Mouse (Mus musculus): ENCODE results near the gene Sec14l1. TPM values are rescaled to one million over a fixed set of nuclear protein-coding genes. Genes with fewer than 3 reads are reported as not detected.
A peak's percentile ranks its signal among the peaks of the same experiment; 100 is the strongest.

The Sec14l1 gene
- total RNA-seq, 2 experiments from 2014 or later: 235 to 245 TPM

DNA sequence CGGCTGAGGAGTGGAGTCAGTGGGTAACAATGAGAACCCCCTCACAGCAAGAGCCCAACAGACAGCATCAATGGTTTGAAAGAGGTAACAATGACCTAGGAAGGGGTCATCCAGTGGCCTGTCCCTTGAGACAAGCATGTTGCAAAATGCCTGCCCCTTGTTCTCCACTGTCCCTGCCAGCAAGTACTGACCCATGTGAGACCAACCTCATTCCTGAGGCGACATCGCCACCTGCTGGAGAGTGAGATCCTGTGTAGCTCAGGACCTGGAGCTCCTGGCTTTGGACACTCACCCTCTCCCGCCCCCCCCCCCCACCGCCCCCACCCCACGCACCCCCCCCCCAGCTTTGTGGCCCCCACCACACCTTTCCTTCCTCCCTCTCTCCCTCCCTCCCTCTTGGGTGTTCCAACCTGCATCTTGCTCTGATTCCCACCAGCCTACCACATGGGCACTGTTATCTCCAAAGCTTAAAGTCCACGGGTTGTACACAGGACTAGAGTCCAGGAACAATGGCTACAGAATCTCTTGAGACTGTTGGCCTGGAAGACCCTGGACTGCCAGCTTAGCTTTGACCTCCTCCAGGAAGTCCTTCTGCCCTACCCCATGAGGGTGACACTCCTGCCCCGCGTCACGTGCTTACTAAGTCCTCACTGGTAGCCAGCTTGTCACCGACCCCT, 62.5 kb downstream of the Sec14l1 start:
- peak; percentile 71 to 93 for DNase-seq (ENCODE audit: low spot score in 2 of 2)

DNA sequence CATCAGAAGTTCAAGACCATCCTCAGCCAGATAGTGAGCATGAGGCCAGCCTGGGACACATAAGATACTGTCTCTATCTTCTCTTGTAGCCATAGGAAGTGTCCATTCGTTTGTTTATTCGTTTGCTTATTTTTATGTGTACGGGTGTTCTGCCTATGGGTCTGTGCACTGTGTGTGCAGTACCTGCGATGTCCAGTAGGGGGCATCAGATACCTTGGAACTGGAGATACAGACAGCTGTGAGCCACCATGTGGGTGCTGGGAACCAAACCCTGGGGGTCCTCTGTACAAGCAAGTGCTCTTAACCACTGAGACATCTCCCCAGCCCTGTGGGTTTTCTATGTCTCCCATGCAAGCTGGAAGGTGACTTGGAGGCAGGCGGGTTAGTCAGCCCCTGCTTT, 64.9 kb downstream of the Sec14l1 start:
- DNase-seq (ENCODE audit: low spot score in 2 of 2): no peak

DNA sequence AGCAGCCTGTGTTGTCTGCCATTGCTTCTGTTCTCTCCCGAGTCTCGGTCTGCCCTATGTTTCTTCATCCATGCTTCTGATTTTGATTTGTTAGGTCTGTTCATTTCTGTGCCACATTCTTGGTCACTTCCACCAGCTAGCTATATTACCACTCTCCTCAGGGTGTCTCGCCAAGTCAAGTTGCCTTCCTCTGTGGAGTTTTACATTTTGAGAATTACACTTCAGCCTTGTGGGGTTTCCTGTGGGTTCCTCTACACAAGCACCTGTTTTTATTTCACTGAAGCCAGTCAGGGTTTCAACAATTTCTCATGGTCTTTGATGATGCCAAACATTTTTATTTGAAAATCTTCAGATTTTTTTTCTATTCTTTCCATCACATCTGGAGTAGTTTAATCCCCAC, 67.8 kb downstream of the Sec14l1 start:
- no peak for DNase-seq (ENCODE audit: low spot score in 2 of 2)

DNA sequence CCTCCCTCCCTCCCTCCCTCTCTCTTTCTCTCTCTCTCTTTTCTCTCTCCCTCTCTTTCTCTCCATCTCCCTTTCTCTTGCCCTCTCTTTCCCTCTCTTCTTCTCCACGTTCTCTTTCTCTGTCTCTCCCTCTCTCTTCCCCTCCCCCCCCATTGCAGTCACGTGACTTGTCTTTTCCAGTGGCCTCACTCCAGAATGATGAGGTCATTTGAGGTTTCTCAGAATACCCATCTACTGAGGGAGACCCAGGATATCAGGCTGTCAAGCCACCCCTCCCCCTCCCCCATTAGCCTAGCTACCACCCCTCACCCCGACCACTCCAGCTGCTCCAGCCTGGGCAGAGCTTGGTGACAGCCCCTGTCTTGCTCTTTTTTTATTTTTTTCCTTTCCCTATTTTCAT, 68.3 kb downstream of the Sec14l1 start:
- DNase-seq (ENCODE audit: low spot score in 2 of 2): no peak

DNA sequence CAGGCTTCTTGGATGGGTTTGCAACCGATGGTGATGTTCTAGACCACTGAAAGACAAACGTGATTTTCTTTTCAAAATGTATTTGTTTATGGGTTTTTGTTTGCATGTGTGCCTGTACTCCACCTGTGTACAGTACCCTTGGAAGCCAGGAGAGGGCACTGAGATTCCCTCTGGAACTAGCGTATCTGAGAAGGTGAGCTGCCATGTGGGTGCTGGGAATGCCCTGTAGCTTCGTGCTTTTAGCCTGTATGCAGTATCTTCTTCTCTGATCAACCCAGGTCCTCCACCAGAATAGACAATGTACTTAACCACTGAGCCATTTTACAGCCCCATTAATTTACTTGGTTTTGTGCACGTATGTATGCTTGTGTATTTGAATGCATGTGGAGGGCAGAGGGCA, 68.9 kb downstream of the Sec14l1 start:
- no peak for DNase-seq (ENCODE audit: low spot score in 2 of 2)

DNA sequence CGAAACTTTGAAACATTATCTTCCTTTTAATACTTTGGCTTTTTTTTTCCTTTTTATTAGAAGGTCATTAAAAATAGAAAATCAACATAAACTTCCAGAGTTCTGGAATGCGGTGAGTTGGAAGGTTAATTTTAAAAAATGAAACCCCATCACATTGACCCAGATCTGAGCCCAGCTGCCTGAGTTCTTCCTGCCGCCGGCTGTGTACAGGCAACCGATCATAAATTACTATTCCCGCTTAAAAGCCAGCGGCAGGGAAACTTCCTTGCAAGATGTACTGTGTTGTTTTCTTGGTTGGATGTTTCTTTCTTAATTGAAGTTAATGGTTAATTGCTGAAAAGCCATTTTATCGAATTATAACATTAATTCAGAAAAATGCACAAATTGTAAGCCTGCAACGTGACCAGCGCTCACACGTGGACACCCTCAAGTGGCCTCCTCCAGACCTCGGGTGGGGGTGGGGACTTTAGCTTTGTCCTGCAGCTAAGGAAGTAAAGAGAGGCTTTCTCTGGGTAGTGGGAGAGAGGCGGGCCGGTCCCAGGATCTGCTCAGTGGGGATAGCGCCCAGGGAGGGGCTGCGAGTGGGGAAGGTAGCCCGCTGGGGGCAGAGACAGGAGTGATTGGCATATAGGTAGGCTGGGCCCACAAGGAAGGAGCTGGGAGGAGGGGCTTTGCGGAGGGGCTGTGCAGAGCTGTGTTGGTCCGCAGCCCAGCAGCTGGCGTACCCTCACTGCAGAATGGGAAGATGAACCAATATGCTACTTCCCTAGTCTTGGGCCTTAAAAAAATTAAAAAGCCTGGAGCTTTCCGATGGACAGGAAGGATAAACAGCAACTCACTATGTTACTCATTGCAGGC, 70.3 kb downstream of the Sec14l1 start:
- no peak for DNase-seq (ENCODE audit: low spot score in 2 of 2)

DNA sequence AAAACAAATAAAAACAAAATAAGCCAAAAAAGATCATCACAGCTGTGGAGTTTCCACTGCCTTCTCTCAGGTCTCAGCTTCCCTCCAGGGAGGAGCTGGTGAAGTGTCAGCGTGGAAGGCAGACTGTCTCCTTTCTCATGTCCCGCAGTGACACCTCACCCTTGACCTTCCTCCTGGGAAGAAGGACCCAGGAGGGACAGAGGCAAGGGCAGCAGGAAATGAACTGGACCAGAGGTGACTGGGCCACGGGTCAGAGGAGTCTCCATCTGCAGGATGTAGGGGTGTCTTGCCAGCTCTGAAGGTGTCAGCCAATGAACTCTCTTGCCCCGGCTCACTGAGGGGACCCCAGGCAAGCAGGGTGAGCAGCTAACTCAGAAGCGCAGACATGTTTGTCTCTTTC, 76.6 kb downstream of the Sec14l1 start:
- no peak for DNase-seq (ENCODE audit: low spot score in 2 of 2)

DNA sequence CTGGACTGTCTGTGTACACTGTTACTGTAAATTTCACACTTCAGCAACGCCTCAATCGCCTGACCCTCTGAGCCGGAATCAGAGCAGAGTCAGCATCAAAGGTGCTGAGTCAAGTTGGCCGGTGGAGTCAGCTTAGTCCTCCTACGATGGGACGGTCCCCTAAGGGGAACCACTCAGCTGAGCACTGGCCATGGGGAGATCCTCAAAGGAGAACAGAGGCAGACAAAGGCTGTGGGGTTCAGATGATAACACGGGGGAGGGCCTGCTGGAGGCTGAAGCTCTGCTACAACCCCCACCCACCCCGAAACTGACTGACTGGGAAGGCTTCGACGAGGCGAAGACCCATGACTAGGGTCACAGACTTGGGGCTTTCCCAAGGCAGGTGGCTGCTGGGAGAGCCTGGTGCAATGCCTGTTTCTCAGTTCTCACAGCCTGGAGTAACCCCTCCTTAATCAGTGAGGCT, 79.5 kb downstream of the Sec14l1 start:
- no peak for DNase-seq (ENCODE audit: low spot score in 2 of 2)

DNA sequence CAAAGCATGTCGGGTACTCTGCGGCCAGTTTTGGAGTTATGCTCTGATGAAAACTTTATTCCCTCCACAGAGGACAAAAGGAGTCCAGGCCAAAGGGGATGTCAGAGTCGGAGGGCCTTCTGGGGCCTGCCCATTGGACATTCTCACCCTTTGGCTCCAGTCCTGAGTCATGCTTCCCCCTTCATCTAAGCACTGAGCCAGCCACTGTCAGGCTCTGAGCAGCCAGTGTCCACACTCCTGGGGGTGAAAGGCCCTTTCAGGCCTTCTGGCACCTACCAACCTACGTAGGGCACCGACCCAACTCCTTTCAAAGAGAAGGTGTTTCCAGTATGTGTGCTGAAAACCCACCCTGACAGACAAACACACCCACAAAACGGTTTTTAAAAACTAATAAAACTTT, 80.6 kb downstream of the Sec14l1 start:
- DNase-seq (ENCODE audit: low spot score in 2 of 2): no peak

DNA sequence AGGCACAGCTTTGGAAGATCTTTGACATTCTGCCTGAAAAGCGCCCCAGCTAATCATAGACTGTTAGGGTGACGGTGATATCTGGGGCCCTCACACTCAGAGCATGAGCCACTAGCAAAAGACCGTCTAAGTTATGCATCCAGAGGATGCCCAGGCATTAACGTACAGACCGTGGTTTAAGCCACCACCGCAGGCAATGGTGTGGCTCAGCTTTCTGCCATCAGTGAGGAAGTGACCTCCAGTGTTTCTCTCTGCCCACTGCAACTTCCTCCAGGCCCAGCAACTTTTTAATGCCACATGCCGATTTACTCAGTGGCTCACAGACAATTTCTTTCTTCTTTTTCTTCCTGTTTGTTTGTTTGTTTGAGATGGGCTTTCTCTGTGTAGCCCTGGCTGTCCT, 81.7 kb downstream of the Sec14l1 start:
- no peak for DNase-seq (ENCODE audit: low spot score in 2 of 2)

DNA sequence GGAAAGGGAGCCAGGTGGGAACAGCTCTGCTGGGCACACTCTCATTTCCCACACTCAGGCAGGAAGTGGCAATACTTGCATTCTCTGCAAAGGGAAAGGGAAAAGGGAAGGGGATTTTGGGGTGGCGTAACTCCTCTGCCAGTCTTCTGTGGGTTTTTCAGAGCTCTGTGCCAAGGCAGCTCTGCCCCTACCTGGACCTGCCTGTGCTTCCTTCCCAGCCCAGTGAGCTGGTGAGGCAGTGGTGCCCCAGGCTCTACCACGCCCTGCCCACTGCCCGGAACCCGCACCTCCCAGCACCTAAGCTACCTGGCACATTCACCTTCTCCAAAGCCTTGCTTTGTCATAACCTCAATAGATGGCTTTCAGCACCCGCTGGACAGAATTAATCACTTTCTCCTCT, 83.2 kb downstream of the Sec14l1 start:
- DNase-seq (ENCODE audit: low spot score in 2 of 2): no peak

DNA sequence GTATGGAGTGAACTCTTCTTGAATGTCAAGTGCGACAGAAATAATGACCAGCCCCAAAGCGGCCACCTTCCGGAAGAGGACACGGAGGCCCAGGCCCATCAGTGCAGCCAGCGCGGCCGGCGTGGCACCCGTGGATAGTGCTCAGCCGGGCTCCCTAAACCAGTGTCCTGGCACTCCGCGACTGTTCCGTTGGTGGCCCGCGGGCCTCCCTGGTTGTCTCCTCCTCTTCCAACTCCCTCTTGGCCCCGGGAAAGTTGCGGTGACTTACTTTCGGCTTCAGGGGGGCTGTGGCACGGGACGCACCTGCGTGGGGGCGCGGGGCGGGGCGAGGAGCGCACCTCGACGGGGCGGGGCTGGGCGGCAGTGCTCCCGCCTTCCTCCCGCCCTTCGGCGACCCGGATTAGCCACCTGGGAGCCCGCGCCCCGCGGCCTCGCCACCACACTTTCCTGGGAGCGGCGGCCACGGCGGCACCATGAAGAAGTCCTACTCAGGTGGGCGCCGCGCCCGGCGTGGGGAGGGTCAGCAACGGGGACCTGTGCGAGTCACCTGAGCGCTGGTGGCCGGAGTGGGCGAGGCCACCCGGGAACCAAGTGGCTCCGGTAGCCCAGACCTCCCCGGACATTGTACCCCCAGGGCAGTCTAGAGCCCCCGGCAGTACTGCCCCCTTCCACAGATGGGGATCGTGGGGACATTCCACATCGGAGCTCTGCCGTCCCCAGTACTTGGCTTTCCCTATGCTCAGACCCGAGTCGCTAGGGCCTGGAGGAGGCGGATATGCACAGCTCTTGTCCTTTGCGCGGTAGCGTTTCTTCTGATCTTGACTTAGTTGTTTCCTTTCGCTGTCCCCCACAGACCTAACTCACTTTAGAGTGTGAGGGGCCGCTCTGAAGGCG, 84.6 kb downstream of the Sec14l1 start, which contains the start of gene Sept9:
Sept9 (plus strand) TSS at position 380 of the 894 bp plus-strand sequence.
- no peak for DNase-seq (ENCODE audit: low spot score in 2 of 2)

DNA sequence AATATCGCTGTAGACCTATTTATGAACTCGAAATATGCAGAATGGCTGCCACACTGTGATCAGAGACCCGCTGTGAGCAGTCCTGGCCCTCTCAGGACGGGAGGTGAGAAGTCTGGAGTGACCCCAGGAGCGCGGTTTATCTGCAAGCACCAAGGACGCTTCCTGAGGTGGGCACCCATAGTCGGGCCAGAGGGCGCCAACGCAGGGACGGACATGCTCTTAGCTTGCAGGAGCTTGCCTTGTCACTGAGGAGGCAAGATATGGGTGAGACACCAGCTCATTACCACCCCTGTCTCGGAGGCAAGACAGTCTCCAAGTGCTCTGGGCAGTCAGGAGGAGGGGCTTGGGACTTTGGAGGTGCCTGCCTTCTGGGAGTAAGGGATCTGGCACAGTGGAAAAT, 86.9 kb downstream of the Sec14l1 start:
- no peak for DNase-seq (ENCODE audit: low spot score in 2 of 2)

DNA sequence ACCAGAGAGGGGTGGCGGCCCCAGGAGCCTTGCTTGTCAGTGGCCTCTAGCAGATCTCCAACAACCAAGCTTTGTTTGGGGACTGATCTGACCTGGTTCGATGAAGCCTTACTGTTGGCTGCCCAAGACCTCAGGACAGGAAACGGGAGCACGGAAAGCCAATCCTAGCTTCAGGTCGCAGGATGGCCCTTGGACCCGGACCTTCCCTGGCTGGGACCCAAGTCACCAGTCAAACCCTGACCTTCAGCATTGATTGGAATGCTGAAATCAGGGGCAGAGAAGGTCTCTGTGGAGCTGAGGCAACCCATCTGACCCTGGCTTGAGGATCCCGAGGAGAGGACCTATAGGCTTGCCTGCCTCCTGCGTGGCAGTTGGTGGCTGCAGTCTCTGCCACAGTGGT, 89.6 kb downstream of the Sec14l1 start:
- no peak for DNase-seq (ENCODE audit: low spot score in 2 of 2)

DNA sequence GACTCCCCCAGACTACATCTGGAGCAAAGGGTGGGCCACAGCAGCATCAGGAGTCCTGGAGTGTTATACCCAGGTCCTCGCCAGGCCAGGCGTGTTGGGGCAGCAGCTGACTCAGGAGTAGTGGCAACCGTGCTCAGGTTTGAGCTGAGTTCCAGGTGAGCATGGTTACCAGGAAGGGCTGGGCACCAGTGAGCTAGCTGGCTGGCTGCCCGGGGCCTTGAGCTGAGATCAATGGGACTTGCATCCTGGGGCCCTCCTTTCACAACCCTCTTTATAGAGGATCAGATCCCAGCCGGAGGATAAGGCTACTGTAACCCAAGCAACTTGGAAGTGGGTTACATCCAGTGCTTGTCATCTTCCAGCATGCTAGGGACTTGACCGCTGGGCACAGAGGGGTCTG, 90.1 kb downstream of the Sec14l1 start:
- no peak for DNase-seq (ENCODE audit: low spot score in 2 of 2)

DNA sequence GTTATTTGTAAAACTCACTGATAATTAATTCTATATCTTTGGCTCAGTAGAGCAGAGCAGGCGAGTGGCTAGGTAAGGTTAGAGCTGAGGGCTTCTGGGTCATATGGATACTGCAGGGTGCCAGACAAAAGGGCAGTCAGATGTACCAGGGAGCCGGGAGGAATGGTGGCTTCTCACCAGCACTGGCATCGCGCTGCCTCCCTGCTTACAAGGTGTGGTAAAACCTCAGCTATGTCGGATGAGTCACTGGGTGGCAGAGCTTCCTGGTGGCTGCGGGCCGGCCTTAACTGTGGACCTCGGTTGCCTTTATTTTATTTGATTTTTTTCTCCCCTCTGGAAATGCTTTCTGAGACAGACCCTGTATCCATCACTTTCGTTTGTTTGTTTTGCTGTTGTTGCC, 90.5 kb downstream of the Sec14l1 start:
- DNase-seq (ENCODE audit: low spot score in 2 of 2): no peak

DNA sequence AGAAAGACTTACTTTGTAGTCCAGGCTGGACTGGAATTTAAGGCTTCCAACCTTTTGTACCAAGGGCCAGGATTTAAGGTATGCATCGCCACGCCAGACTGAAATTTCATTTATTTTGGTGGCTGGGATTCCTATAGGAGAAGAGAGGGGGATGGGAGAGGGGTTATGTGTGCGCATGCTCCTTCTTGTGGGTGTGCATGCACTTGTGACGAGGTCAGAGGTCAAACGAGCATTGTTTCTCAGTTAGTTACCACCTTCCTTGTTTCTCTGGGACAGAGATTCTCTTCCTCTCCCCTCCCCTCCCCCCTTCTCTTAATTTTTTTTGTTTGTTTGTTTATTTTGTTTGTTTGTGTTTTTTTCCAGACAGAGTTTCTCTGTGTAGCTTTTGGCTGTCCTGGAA, 92.5 kb downstream of the Sec14l1 start:
- DNase-seq (ENCODE audit: low spot score in 2 of 2): no peak

DNA sequence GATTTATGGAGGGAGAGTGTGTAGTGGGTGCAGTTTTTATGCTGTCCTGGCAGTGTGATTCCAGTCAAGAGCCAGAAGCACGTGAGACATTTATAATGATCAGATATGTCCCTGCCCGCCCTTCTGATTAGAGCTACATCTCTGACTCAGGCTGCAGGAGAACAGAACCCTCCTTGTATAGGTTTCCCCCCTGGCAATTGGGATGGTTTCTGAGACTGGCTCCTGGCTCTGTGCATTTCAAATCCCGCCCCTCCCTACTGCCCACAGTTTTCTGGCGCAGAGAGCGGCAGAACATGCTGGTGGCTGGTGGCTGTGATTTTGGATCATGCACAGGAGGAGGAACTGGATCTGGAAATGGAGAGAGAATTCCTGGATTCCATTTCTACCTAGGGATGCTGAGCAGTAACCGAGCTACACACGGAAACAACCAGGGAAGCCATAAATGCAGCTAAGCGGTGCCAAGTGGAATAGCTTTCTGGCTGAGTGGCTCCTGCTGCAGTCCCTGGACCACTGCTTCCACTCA, 93.2 kb downstream of the Sec14l1 start:
- DNase-seq (ENCODE audit: low spot score in 2 of 2): peak; percentile 28 to 45

Measured in layer of hippocampus, adult 18-20 months (tissue).